ENCODE assay signal across 8 mouse cellular contexts in genomic region chr5:34637591-34638156, GRCm38 (mm10). TPM values are rescaled to one million over a fixed set of nuclear protein-coding genes. Genes with fewer than 3 reads are reported as not detected.
A peak's percentile ranks its signal among the peaks of the same experiment; 100 is the strongest.
DNase-seq lines count a peak whose midpoint lies in the region; ATAC-seq lines count a peak whose summit lies in the region.

No protein-coding gene starts in this region.

- 80% methylated on average over 7 of the region's 7 CpGs for WGBS in forebrain, embryonic 10.5 days
- WGBS in forebrain, embryonic 16.5 days: 82% methylated on average over 7 of the region's 7 CpGs
- WGBS in midbrain, embryonic 10.5 days: 82% methylated on average over 7 of the region's 7 CpGs
- 80% methylated on average over 7 of the region's 7 CpGs for WGBS in midbrain, embryonic 16.5 days
- 79% methylated on average over 7 of the region's 7 CpGs for WGBS in limb, embryonic 13.5 days
- 77% methylated on average over 7 of the region's 7 CpGs for WGBS in stomach, embryonic 16.5 days

- no peak for ATAC-seq in forebrain, embryonic 16.5 days
- ATAC-seq in midbrain, embryonic 16.5 days: no peak
- no peak for ATAC-seq in limb, embryonic 13.5 days (ENCODE audit: low FRiP score, low read depth)
- ATAC-seq in stomach, embryonic 16.5 days (ENCODE audit: insufficient read depth, low FRiP score): no peak

- peaks cover 31% of the 10 kb centered on the region for H3K4me1 ChIP-seq in forebrain, embryonic 10.5 days
- H3K4me1 ChIP-seq in forebrain, embryonic 16.5 days (replicated peaks; ENCODE audit: control insufficient read depth, insufficient read depth, low read length): peaks cover 14% of the 10 kb centered on the region
- H3K4me1 ChIP-seq in midbrain, embryonic 10.5 days: peaks cover 38% of the 10 kb centered on the region
- peaks cover 11% of the 10 kb centered on the region for H3K4me1 ChIP-seq in midbrain, embryonic 16.5 days (ENCODE audit: control insufficient read depth, insufficient read depth, low read length)
- H3K4me1 ChIP-seq in limb, embryonic 13.5 days: peaks cover 16% of the 10 kb centered on the region
- peaks cover 13% of the 10 kb centered on the region for H3K4me1 ChIP-seq in stomach, embryonic 16.5 days (ENCODE audit: control insufficient read depth, insufficient read depth, low read length)

- intact Hi-C loops in left cerebral cortex, postnatal 25 days (cut with DNase I): loop anchor here (2.0 to 10.0 kb wide), 2 partner anchors 121 to 273 kb away; partner anchors contain the start of gene Fam193a

- no peak overlapping the region for H3K9ac ChIP-seq in forebrain, embryonic 16.5 days (replicated peaks; ENCODE audit: low read depth, low read length)
- no peak overlapping the region for H3K9ac ChIP-seq in midbrain, embryonic 16.5 days (ENCODE audit: low read depth, low read length)
- peak overlapping the region; percentile 81 for H3K9ac ChIP-seq in limb, embryonic 13.5 days
- peak overlapping the region; percentile 89; the same call in 1 of the 2 replicates for H3K9ac ChIP-seq in stomach, embryonic 16.5 days (ENCODE audit: low read length)

- H3K9me3 ChIP-seq in forebrain, embryonic 10.5 days: no peaks in the 10 kb centered on the region
- H3K9me3 ChIP-seq in forebrain, embryonic 16.5 days (ENCODE audit: control insufficient read depth, low read length): no peaks in the 10 kb centered on the region
- no peaks in the 10 kb centered on the region for H3K9me3 ChIP-seq in midbrain, embryonic 10.5 days (replicated peaks)
- no peaks in the 10 kb centered on the region for H3K9me3 ChIP-seq in midbrain, embryonic 16.5 days (replicated peaks; ENCODE audit: control insufficient read depth, low read length, poor library complexity, severe bottlenecking)
- H3K9me3 ChIP-seq in limb, embryonic 13.5 days: no peaks in the 10 kb centered on the region
- no peaks in the 10 kb centered on the region for H3K9me3 ChIP-seq in stomach, embryonic 16.5 days (replicated peaks; ENCODE audit: control insufficient read depth, low read length)

- no peak overlapping the region for H3K4me2 ChIP-seq in forebrain, embryonic 16.5 days (ENCODE audit: low read length)
- H3K4me2 ChIP-seq in midbrain, embryonic 16.5 days (ENCODE audit: low read length): no peak overlapping the region
- H3K4me2 ChIP-seq in limb, embryonic 13.5 days (replicated peaks): peak overlapping the region; percentile 83
- H3K4me2 ChIP-seq in stomach, embryonic 16.5 days (ENCODE audit: low read depth, low read length): peak overlapping the region; percentile 96

- no peak for DNase-seq in forebrain, embryonic 10.5 days (ENCODE audit: extremely low spot score, low spot score)
- DNase-seq in midbrain, embryonic 10.5 days (ENCODE audit: low spot score): no peak
- no peak for DNase-seq in retina, postnatal 1 day
- DNase-seq in left cerebral cortex, postnatal 25 days (ENCODE audit: low spot score in 2 of 2): no peak

- H3K4me3 ChIP-seq in forebrain, embryonic 10.5 days: peak overlapping the region; percentile 65
- no peak overlapping the region for H3K4me3 ChIP-seq in forebrain, embryonic 16.5 days (replicated peaks; ENCODE audit: low read length)
- H3K4me3 ChIP-seq in midbrain, embryonic 10.5 days: peak overlapping the region; percentile 66; the same call in 1 of the 2 replicates
- no peak overlapping the region for H3K4me3 ChIP-seq in midbrain, embryonic 16.5 days (ENCODE audit: low read depth, low read length)
- peak overlapping the region; percentile 68 for H3K4me3 ChIP-seq in limb, embryonic 13.5 days
- H3K4me3 ChIP-seq in stomach, embryonic 16.5 days (replicated peaks; ENCODE audit: low read length): peak overlapping the region; percentile 81; the same call in 1 of the 2 replicates

- H3K36me3 ChIP-seq in forebrain, embryonic 10.5 days (replicated peaks): peaks cover 80% of the 10 kb centered on the region
- peaks cover 22% of the 10 kb centered on the region; the same call in 1 of the 2 replicates for H3K36me3 ChIP-seq in forebrain, embryonic 16.5 days (ENCODE audit: control insufficient read depth, insufficient read depth)
- peaks cover 81% of the 10 kb centered on the region for H3K36me3 ChIP-seq in midbrain, embryonic 10.5 days
- H3K36me3 ChIP-seq in midbrain, embryonic 16.5 days (ENCODE audit: control insufficient read depth, insufficient read depth, low read length): peaks cover 19% of the 10 kb centered on the region
- H3K36me3 ChIP-seq in limb, embryonic 13.5 days: peaks cover 76% of the 10 kb centered on the region
- H3K36me3 ChIP-seq in stomach, embryonic 16.5 days (ENCODE audit: control insufficient read depth, insufficient read depth, low read length): peaks cover 23% of the 10 kb centered on the region

- H3K27me3 ChIP-seq in forebrain, embryonic 10.5 days (ENCODE audit: poor library complexity, severe bottlenecking): no peaks in the 10 kb centered on the region
- no peaks in the 10 kb centered on the region for H3K27me3 ChIP-seq in forebrain, embryonic 16.5 days (replicated peaks; ENCODE audit: control insufficient read depth, insufficient read depth, low read length)
- no peaks in the 10 kb centered on the region for H3K27me3 ChIP-seq in midbrain, embryonic 10.5 days (ENCODE audit: low read depth, poor library complexity, severe bottlenecking)
- H3K27me3 ChIP-seq in midbrain, embryonic 16.5 days (ENCODE audit: control insufficient read depth, insufficient read depth, low read depth, low read length): no peaks in the 10 kb centered on the region
- no peaks in the 10 kb centered on the region for H3K27me3 ChIP-seq in limb, embryonic 13.5 days
- no peaks in the 10 kb centered on the region for H3K27me3 ChIP-seq in stomach, embryonic 16.5 days (ENCODE audit: control insufficient read depth, insufficient read depth, low read length)

- peak overlapping the region; percentile 90; the same call in 1 of the 2 replicates for H3K27ac ChIP-seq in forebrain, embryonic 10.5 days
- H3K27ac ChIP-seq in forebrain, embryonic 16.5 days (ENCODE audit: low read length): no peak overlapping the region
- peak overlapping the region; percentile 86 for H3K27ac ChIP-seq in midbrain, embryonic 10.5 days (replicated peaks)
- no peak overlapping the region for H3K27ac ChIP-seq in midbrain, embryonic 16.5 days (ENCODE audit: low read length)
- H3K27ac ChIP-seq in limb, embryonic 13.5 days: peak overlapping the region; percentile 91; the same call in 1 of the 2 replicates
- peak overlapping the region; percentile 95 for H3K27ac ChIP-seq in stomach, embryonic 16.5 days (ENCODE audit: low read length)

RNA-seq across cellular contexts. Expression of gene Mfsd10, which starts 0.7 kb away (rescaled TPM):
- polyA plus RNA-seq in forebrain, embryonic 10.5 days (2016; fragmentation: Nextera tagmentation; extraction: Ambion mirVana): 95.5 and 97.8 TPM in 2 replicates
- polyA plus RNA-seq in forebrain, embryonic 16.5 days (2015; fragmentation: Nextera tagmentation; extraction: Ambion mirVana): 93.0 and 119 TPM in 2 replicates
- polyA plus RNA-seq in midbrain, embryonic 10.5 days (2016; fragmentation: Nextera tagmentation; extraction: Ambion mirVana): 89.2 and 107 TPM in 2 replicates
- polyA plus RNA-seq in midbrain, embryonic 16.5 days (2015; fragmentation: Nextera tagmentation; extraction: Ambion mirVana): 110 TPM in 2 replicates
- 135 and 141 TPM in 2 replicates for polyA plus RNA-seq in limb, embryonic 13.5 days (2015; fragmentation: Nextera tagmentation; extraction: Ambion mirVana)
- polyA plus RNA-seq in stomach, embryonic 16.5 days (2015; fragmentation: Nextera tagmentation; extraction: Ambion mirVana): 118 and 151 TPM in 2 replicates
- 10 to 100 TPM; 39.7 to 41.6 TPM for total RNA-seq in left cerebral cortex, postnatal 25 days (2021)

RNA-seq across cellular contexts. Expression of gene Nop14, which starts 22.3 kb away (rescaled TPM):
- 31.7 and 33.9 TPM in 2 replicates for polyA plus RNA-seq in forebrain, embryonic 10.5 days (2016; fragmentation: Nextera tagmentation; extraction: Ambion mirVana)
- polyA plus RNA-seq in forebrain, embryonic 16.5 days (2015; fragmentation: Nextera tagmentation; extraction: Ambion mirVana): 23.7 and 26.4 TPM in 2 replicates
- 27.0 and 27.4 TPM in 2 replicates for polyA plus RNA-seq in midbrain, embryonic 10.5 days (2016; fragmentation: Nextera tagmentation; extraction: Ambion mirVana)
- polyA plus RNA-seq in midbrain, embryonic 16.5 days (2015; fragmentation: Nextera tagmentation; extraction: Ambion mirVana): 19.7 and 20.6 TPM in 2 replicates
- 29.0 and 31.1 TPM in 2 replicates for polyA plus RNA-seq in limb, embryonic 13.5 days (2015; fragmentation: Nextera tagmentation; extraction: Ambion mirVana)
- 20.8 and 24.3 TPM in 2 replicates for polyA plus RNA-seq in stomach, embryonic 16.5 days (2015; fragmentation: Nextera tagmentation; extraction: Ambion mirVana)
- 10 to 100 TPM; 13.0 to 15.0 TPM for total RNA-seq in left cerebral cortex, postnatal 25 days (2021)

RNA-seq across cellular contexts. Expression of gene Grk4, which starts 22.5 kb away (rescaled TPM):
- polyA plus RNA-seq in forebrain, embryonic 10.5 days (2016; fragmentation: Nextera tagmentation; extraction: Ambion mirVana): 1.1 and 1.5 TPM in 2 replicates
- 1.4 and 2.4 TPM in 2 replicates for polyA plus RNA-seq in forebrain, embryonic 16.5 days (2015; fragmentation: Nextera tagmentation; extraction: Ambion mirVana)
- 1.3 and 1.8 TPM in 2 replicates for polyA plus RNA-seq in midbrain, embryonic 10.5 days (2016; fragmentation: Nextera tagmentation; extraction: Ambion mirVana)
- 2.8 and 3.2 TPM in 2 replicates for polyA plus RNA-seq in midbrain, embryonic 16.5 days (2015; fragmentation: Nextera tagmentation; extraction: Ambion mirVana)
- 3.7 and 5.9 TPM in 2 replicates for polyA plus RNA-seq in limb, embryonic 13.5 days (2015; fragmentation: Nextera tagmentation; extraction: Ambion mirVana)
- polyA plus RNA-seq in stomach, embryonic 16.5 days (2015; fragmentation: Nextera tagmentation; extraction: Ambion mirVana): 2.1 TPM in 2 replicates
- total RNA-seq in left cerebral cortex, postnatal 25 days (2021): 1 to 10 TPM; 2.1 to 3.4 TPM

Comparison
In these comparisons a context has a peak if more than half of its experiments do, and no peak if none do; other contexts are left out.
1. H3K27ac ChIP-seq: peak in forebrain, embryonic 10.5 days (single experiment), midbrain, embryonic 10.5 days (single experiment), limb, embryonic 13.5 days (single experiment) and stomach, embryonic 16.5 days (single experiment); none in forebrain, embryonic 16.5 days (single experiment) and midbrain, embryonic 16.5 days (single experiment).
2. H3K4me3 ChIP-seq: peak in forebrain, embryonic 10.5 days (single experiment), midbrain, embryonic 10.5 days (single experiment), limb, embryonic 13.5 days (single experiment) and stomach, embryonic 16.5 days (single experiment); none in forebrain, embryonic 16.5 days (single experiment) and midbrain, embryonic 16.5 days (single experiment).
3. H3K4me2 ChIP-seq: peak in limb, embryonic 13.5 days (single experiment) and stomach, embryonic 16.5 days (single experiment); none in forebrain, embryonic 16.5 days (single experiment) and midbrain, embryonic 16.5 days (single experiment).
4. H3K9ac ChIP-seq: peak in limb, embryonic 13.5 days (single experiment) and stomach, embryonic 16.5 days (single experiment); none in forebrain, embryonic 16.5 days (single experiment) and midbrain, embryonic 16.5 days (single experiment).